Mouse (Mus musculus) neural tube, embryonic 14.5 days (tissue): ENCODE results near the gene Tead4. TPM values are rescaled to one million over a fixed set of nuclear protein-coding genes. Genes with fewer than 3 reads are reported as not detected.
A peak's percentile ranks its signal among the peaks of the same experiment; 100 is the strongest.
"Not testable (repeated sequence)": the region's sequence is repeated elsewhere in the genome, so short reads cannot be mapped to it uniquely, and the experiment has no call there.

ENCODE experiments used
- ATAC-seq: fragments of 200-750 bp; cut with Nextera tagmentation; 2 replicates; pipeline ENCODE4 v1.8.0; 2017; ENCODE audit warnings: low read depth, mild to moderate bottlenecking, moderate TSS enrichment, moderate library complexity
- H3K27ac ChIP-seq: fragments of 300-500 bp; sonication (generic); 2 replicates; pipeline ENCODE4 v1.5.1; 2014; ENCODE audit warnings: low read depth, mild to moderate bottlenecking, control low read depth, low read length, moderate library complexity, mixed read lengths
- H3K27me3 ChIP-seq: fragments of 300-500 bp; sonication (generic); 2 replicates; pipeline ENCODE4 v1.6.1; 2014; ENCODE audit warnings: low read length; ENCODE audit not compliant: control insufficient read depth, insufficient read depth
- H3K36me3 ChIP-seq: fragments of 300-500 bp; sonication (generic); 2 replicates; pipeline ENCODE4 v1.6.1; 2014; ENCODE audit warnings: low read length, mixed read lengths; ENCODE audit not compliant: control insufficient read depth, insufficient read depth
- H3K4me1 ChIP-seq: fragments of 300-500 bp; sonication (generic); 2 replicates; pipeline ENCODE4 v1.6.1; 2014; ENCODE audit warnings: low read length; ENCODE audit not compliant: control insufficient read depth, insufficient read depth
- H3K4me2 ChIP-seq: fragments of 300-500 bp; sonication (generic); 2 replicates; pipeline ENCODE4 v1.6.1; 2014; ENCODE audit warnings: mild to moderate bottlenecking, low read depth, low read length, control low read depth
- H3K4me3 ChIP-seq: fragments of 300-500 bp; sonication (generic); 2 replicates; pipeline ENCODE4 v1.5.1; 2014; ENCODE audit warnings: low read depth, low read length, control low read depth, mixed read lengths
- H3K9ac ChIP-seq: fragments of 300-500 bp; sonication (generic); replicated peaks from 2 replicates; pipeline ENCODE4 v1.6.1; 2014; ENCODE audit warnings: low read depth, mild to moderate bottlenecking, control low read depth, low read length, mixed read lengths
- H3K9me3 ChIP-seq: fragments of 300-500 bp; sonication (generic); 2 replicates; pipeline ENCODE4 v1.6.1; 2016; ENCODE audit warnings: low read length; ENCODE audit not compliant: control insufficient read depth
- WGBS: fragments of 180-500 bp; shearing (Covaris S2); extraction: QIAGEN DNeasy Blood & Tissue Kit; methylation state at CpG from one replicate; pipeline ENCODE4 v1.1.7; 2014; 5-methylcytosine and 5-hydroxymethylcytosine counted together
- polyA plus RNA-seq: library from polyadenylated mRNA; unstranded; fragments of >200 nt; fragmentation: Nextera tagmentation; extraction: Ambion mirVana; gene quantifications from 2 replicates; pipeline ENCODE4 v1.2.1, GENCODE M21; 2014

Tead4 gene
- polyA plus RNA-seq, 1 experiment from 2014 or later, result 0.24 TPM

GRCm38 (mm10) chr6:128209199-128209598, 91.4 kb downstream of the Tead4 start:
- 91% methylated on average over 1 of the region's 1 CpGs for WGBS
- H3K36me3 ChIP-seq, ATAC-seq, H3K27ac ChIP-seq, H3K27me3 ChIP-seq, H3K4me1 ChIP-seq, H3K9ac ChIP-seq, H3K4me3 ChIP-seq, H3K4me2 ChIP-seq, H3K9me3 ChIP-seq: not testable (repeated sequence)

GRCm38 (mm10) chr6:128208491-128209170, 92.0 kb downstream of the Tead4 start:
- Histone ChIP-seq H3K9ac (no peak overlapping the region), H3K4me3 (no peak overlapping the region), H3K27ac (no peak overlapping the region), H3K36me3 (no peaks in the 10 kb centered on the region), H3K4me1 (no peaks in the 10 kb centered on the region), H3K9me3 (no peaks in the 10 kb centered on the region), H3K27me3 (no peaks in the 10 kb centered on the region), H3K4me2 (no peak overlapping the region)
- no peak for ATAC-seq
- WGBS, result 89% methylated on average over 8 of the region's 8 CpGs

DNA sequence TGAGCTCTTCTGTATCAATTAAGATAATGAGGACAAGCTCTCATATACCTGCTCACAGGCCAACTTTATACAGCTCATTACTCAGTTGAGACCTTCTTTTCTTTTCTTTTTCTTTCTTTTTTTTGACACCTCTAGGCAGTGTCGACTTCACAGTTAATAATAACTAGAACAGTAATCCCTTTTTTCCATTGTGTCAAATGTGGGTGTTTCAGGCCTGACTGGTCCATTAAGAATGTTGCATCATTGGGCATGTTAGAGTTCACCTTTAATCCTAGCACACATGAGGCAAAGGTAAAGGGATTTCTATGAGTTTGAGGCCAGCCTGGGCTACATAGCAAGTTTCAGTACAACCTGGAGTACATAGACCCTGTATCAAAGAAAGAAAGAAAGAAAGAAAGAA, 97.1 kb downstream of the Tead4 start:
- Histone ChIP-seq H3K4me3 (no peak overlapping the region), H3K4me1 (no peaks in the 10 kb centered on the region), H3K4me2 (no peak overlapping the region), H3K27me3 (no peaks in the 10 kb centered on the region), H3K9ac (no peak overlapping the region), H3K9me3 (no peaks in the 10 kb centered on the region), H3K36me3 (no peaks in the 10 kb centered on the region), H3K27ac (no peak overlapping the region)
- ATAC-seq, result no peak
- WGBS, result 80% methylated on average over 1 of the region's 1 CpGs

- H3K27me3 ChIP-seq, result no peaks in the 10 kb centered on the region
- H3K36me3 ChIP-seq, result no peaks in the 10 kb centered on the region
- WGBS, result 1% methylated on average over 20 of the region's 20 CpGs
- H3K9ac ChIP-seq, result no peak overlapping the region; the same call in 1 of the 2 replicates
- ATAC-seq, result no peak
- H3K9me3 ChIP-seq, result no peaks in the 10 kb centered on the region
- no peaks in the 10 kb centered on the region for H3K4me1 ChIP-seq
- H3K27ac ChIP-seq, result no peak overlapping the region
- H3K4me3 ChIP-seq, result peak overlapping the region; percentile 59
- peak overlapping the region; percentile 92 for H3K4me2 ChIP-seq
Observed at GRCm38 (mm10) chr6:128200847-128201640, 99.6 kb downstream of the Tead4 start.

GRCm38 (mm10) chr6:128200116-128200846, 100.3 kb downstream of the Tead4 start:
- under 1% methylated on average over 54 of the region's 54 CpGs for WGBS

DNA sequence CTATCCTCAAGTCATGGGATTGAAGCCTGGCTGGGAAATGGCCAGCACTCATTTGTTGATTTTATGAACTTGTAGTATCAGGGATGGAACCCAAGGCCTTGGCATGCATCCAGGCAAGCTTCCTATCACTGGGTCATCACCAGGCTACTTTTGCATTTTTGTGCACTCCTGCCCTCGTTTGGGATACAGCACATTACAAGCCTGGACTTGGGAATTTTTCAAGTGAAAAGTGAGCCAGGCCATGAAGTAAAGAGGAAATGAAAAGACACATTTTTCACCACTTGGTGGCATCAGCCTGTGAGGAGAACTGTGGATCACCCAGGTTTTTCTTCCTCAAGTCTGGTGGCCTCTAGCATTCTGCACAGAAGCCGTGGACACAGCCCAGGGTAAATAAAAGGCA, 117.1 kb downstream of the Tead4 start:
- Histone ChIP-seq H3K36me3 (no peaks in the 10 kb centered on the region), H3K27me3 (no peaks in the 10 kb centered on the region), H3K9me3 (no peaks in the 10 kb centered on the region), H3K27ac (no peak overlapping the region), H3K9ac (no peak overlapping the region), H3K4me3 (no peak overlapping the region), H3K4me2 (no peak overlapping the region), H3K4me1 (no peaks in the 10 kb centered on the region)
- WGBS, result 45% methylated on average over 2 of the region's 2 CpGs
- no peak for ATAC-seq

More at GRCm38 (mm10) chr6:128200116-128200846, 100.3 kb downstream of the Tead4 start:
- Histone ChIP-seq H3K9me3 (no peaks in the 10 kb centered on the region), H3K27me3 (no peaks in the 10 kb centered on the region), H3K36me3 (no peaks in the 10 kb centered on the region), H3K4me3 (peak overlapping the region; percentile 59), H3K4me1 (no peaks in the 10 kb centered on the region), H3K27ac (no peak overlapping the region), H3K9ac (peak overlapping the region; percentile 69), H3K4me2 (peak overlapping the region; percentile 92)
- peak; percentile 99 for ATAC-seq

DNA sequence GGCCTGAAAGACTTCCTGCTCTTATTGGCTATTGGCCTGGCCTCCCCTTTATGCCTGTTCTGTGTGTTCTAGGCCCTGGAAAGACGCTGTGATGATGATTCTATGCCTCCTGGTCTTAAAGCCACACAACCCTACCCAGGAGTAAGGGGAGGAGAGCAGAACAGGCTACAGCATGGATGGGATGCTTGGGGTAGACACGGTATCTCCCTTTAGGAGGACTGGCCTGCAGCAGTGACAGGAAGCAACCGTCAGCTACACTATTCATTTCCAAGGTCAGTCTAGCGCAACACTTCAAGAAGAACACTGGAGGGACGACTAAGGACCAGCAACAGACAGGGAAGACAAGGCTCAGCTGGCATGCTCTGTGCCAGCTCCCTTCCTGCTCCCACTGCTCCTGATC, 119.4 kb downstream of the Tead4 start:
- Histone ChIP-seq H3K27me3 (no peaks in the 10 kb centered on the region), H3K27ac (no peak overlapping the region)
- 75% methylated on average over 5 of the region's 5 CpGs for WGBS

DNA sequence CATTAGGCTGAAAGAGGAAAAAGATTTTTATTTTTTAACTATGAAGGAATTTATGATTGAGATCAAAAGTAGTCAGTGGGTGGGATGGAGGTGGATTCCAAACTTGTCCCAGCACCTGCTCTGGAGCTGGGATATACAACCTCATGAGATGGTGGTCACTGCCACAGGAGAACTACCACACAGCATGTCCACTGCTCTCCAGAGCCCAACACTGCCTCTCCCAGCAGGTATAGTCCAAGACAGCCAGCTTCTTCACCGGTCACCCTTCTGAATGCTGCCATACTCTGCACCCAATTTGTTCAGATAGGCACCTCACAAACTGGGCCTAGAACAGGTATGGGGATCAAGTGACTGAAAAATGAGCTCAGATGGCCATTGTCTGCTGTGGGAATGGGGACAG, 121.0 kb downstream of the Tead4 start:
- H3K36me3 ChIP-seq, result no peaks in the 10 kb centered on the region
- no peaks in the 10 kb centered on the region for H3K9me3 ChIP-seq
- H3K27ac ChIP-seq, result no peak overlapping the region
- H3K9ac ChIP-seq, result no peak overlapping the region
- H3K4me2 ChIP-seq, result no peak overlapping the region
- H3K4me3 ChIP-seq, result no peak overlapping the region
- WGBS, result 94% methylated on average over 1 of the region's 1 CpGs
- no peaks in the 10 kb centered on the region for H3K4me1 ChIP-seq
- no peaks in the 10 kb centered on the region for H3K27me3 ChIP-seq
- no peak for ATAC-seq

More for the DNA sequence above, 119.4 kb downstream of the Tead4 start:
- Histone ChIP-seq H3K4me3 (no peak overlapping the region), H3K4me2 (no peak overlapping the region), H3K36me3 (no peaks in the 10 kb centered on the region), H3K4me1 (no peaks in the 10 kb centered on the region), H3K9ac (no peak overlapping the region), H3K9me3 (no peaks in the 10 kb centered on the region)
- no peak for ATAC-seq

DNA sequence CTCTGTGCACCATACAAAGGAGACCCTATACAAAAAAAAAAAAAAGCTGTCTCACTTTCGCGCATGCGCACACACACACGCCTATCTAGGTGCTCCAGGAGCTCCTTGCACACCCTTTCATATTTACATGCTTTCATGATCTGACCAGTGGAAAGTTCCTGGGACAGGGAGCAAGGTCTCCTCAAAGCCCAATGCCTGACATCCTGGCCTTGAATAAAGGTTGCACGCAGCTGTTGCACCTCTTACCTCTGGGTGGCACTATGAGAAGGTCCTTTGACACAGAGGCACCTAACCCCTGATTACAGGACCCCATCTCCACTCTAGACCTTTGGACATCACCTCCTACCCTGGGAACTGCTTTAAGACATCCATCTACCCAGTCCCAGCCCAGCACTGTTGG, 121.4 kb downstream of the Tead4 start:
- H3K4me3 ChIP-seq, result no peak overlapping the region
- H3K4me1 ChIP-seq, result no peaks in the 10 kb centered on the region
- WGBS, result 69% methylated on average over 5 of the region's 5 CpGs
- no peak overlapping the region for H3K9ac ChIP-seq
- no peak overlapping the region for H3K27ac ChIP-seq
- no peaks in the 10 kb centered on the region for H3K9me3 ChIP-seq
- no peaks in the 10 kb centered on the region for H3K27me3 ChIP-seq
- H3K4me2 ChIP-seq, result no peak overlapping the region
- ATAC-seq, result no peak
- H3K36me3 ChIP-seq, result no peaks in the 10 kb centered on the region
